Mouse (Mus musculus): ENCODE measurements around the gene Mylk3.
A peak's percentile ranks its signal among the peaks of the same experiment; 100 is the strongest.

Gene Mylk3

DNA sequence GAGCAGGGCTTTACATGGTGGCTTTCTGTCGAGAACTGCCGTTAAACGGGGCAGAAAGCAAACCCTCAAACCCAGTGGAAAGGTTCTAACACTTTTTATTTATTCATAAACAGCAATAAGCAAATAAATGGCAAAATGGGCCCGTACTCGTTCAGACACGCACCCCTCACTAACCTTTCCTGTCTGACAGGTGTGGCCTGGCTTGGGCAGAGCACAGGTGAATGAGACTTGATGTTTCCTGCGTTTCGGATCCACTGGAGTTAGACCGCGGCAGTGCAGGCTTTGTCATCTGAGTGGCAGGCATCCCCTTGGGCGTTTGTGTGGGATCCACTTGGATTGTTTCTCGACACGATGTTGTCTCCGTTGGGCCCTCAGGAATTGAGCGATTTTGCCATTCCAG is 64.2 kb downstream of the Mylk3 start:
- DNase-seq (ENCODE audit: low spot score): no peak

DNA sequence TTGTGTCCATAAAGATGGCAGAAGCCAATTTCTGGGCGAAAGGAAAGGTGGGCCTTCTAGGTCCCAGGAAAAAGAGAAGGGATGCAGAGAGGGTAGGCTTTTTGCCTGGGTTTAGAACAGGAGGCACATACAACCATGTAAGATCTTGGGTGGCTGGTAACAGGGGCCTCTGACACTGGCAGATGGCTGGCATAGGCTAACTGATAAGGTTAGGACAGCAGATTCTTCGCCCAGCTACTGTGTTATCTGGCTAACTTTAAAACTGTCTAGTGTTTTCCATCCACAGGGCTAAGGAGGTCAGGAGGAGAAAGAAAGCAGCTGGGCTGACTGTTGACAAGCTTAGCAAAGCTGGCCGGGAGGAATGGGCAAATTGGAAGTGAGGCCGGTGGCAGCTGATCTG is 67.6 kb downstream of the Mylk3 start:
- DNase-seq (ENCODE audit: low spot score): no peak

DNA sequence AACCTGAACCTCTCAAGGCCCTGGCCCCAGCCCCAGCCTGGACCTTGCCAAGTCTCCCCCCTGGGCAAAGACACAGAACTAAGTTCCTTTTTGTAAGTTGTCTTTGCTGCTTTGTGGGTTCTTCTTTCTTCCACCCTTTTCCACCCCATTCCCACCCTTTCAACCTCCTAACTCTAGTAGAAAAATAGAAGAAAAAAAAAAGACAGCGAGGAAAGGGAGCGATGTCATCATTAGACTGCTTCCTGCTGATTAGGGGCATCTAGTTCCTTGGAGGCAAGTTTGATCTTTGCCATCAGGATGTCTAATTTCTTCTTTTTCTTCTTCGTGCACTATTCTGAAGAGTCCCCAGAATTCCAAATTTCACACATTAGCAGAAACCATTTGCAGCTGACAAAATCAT is 73.1 kb downstream of the Mylk3 start:
- no peak for DNase-seq (ENCODE audit: low spot score)

DNA sequence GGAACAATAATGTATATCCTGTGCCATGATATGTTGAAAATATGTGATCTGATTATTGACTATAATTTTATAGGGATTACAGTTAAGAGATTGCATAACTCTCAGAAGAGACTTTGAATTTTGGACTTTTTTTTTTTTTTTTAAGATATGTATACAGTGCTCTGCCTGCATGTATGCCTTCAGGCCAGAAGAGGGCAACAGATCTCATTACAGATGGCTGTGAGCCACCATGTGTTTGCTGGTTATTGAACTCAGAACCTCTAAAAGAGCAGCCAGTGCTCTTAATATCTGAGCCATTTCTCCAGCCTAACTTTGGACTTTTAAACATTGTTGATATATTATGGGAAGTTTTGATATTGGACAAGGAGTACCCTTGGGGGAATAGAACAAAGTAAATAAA is 74.4 kb downstream of the Mylk3 start:
- peak; percentile 35 for DNase-seq (ENCODE audit: low spot score)

DNA sequence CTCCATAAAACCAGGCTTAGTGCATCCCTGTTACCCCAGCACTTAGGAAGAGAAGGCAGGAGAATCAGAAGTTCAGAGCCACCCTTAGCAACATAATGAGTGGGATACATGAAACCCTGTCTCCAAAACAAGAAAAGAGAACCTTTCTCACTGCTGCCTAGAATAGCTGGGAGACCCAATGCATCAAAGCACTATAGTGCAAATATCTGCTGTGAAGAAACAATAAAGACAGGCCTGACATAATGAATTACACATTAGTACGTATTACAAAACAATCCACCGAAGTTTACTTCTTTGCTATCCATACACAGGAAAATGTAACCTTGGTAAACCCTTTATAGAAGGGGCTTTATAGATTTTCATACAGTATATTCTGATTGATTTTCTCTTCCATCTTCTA is 77.6 kb downstream of the Mylk3 start:
- no peak for DNase-seq (ENCODE audit: low spot score)

DNA sequence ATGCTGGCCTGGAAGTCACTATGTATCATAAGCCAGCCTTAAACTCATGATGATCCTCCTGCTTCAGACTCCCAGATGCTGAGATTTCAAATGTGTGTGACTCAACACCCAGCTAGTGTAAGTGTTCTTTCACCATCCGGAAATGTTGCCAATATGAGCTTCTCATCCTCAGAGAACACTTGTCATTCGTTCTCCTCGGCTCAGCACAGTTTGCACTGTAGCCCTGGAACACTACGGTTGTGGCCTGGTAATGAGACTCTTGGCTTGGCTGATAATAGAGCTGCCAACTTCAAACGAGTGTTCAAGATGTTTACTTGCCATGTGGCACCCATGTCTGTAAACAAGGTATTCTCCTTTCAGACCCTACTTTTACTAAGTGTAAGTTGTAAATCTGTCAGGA is 82.6 kb downstream of the Mylk3 start:
- no peak for DNase-seq (ENCODE audit: low spot score)

DNA sequence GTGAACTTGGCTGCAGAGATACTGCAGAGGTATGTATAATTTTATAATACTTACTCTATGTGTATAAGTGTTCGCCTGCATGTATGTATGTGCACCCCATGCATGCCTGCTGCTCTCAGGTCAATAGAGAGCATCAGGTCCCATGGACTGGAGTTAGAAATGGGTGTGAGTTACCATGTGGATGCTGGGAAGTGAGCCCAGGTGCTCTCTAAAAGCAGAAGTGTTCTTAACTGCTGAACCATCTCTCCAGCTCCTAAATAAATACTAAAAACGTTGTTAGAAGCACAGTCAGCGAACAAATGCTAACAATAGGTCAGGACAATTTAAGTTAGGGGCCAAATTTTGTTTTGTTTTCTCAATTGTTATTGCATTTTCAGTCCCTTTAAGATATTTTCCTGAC is 83.2 kb downstream of the Mylk3 start:
- DNase-seq (ENCODE audit: low spot score): no peak

DNA sequence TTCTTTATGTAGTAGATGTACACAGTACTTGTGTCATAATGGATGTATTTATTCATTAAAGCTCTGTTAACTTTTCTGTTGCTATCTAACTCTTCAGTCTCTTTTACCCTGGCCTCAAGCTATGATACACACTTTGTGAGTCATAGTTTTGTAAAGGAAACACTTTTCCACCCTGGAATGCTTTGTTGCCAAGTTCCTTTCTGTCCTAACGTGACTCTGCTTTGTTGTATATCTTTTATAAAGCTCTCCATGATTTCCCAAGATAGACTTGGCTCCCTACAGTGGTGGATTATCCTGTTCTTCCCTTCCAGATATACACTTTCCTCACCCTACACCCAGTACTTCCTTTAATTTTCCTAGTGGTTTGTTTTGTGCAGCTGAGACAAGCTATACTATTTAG is 84.2 kb downstream of the Mylk3 start:
- DNase-seq (ENCODE audit: low spot score): no peak

DNA sequence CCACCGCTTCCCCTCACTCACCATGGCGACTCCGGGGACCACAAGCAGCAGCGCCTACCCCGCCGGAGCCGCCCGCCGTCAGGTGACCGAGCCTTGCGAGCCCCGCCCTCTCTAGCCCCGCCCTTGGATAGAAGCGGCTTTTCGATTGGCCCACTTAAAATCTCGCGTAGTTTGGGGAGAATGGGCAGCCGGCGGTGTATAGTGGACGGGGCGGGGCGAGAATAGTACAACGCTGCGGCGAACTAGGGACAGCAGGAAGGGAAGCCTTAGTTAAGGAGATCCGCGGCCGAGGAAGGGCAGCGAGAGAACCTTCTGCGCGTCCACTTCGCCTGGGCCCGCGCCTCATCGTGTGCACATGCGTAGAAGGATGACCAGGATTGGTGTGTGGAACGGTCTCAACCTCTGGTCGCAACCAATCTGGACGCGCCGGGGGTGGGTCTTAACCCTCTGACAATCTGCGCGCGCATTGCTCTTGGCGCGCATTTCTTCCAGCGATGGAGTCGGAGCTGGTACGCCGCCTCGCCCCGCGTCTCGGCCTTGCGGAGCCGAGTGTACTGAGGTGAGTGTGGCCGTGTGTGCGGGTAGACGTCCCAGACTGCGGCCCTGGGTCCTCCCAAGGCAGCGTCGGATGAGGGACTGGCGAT is 86.6 kb downstream of the Mylk3 start, which contains the start of the genes Orc6 and Vps35:
TSS of gene Orc6 (plus strand) at position 199 of the 644 bp plus-strand sequence.
TSS of gene Vps35 (minus strand) at position 369 of the 644 bp plus-strand sequence.
- peak; percentile 99 for DNase-seq (ENCODE audit: low spot score)

DNA sequence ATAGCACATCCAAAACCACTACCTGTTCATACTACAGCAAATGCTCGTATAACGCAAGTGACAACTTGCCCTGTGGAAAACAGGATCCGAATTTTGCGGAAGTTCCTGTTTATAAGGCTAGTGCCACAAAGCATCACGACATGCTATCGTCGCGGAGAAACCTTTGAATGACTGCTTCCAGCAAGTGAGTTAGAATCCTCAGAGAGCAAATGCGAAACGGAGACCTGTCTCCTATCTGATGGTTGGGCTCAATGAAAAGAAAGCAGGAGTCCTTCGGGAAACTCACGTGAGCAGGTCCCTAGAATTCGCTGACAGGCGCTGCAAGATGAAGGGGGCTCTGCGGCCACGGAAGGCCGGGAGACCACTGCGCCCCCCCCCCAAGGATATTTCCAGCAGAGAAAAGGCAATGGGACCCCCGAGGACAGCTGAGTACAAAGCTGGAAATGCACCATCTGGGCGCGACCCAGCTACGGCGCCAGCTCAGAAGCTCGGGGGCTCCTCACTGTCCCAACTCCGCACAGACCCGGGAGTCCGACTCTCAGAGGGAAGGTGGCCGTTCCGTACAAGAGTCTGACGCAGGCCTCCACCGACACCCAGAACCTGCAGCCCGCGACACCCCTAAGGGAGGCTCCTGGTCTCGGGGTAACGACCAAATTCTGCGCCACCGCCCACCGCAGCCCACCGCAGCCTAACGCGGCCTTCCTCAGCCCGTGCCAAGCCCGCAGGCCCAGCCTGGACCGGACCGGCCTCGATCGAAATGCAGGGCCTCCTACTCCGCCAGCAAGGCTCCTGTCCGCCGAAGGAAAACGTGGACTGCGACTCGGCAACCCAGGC is 87.3 kb downstream of the Mylk3 start:
- DNase-seq (ENCODE audit: low spot score): no peak

DNA sequence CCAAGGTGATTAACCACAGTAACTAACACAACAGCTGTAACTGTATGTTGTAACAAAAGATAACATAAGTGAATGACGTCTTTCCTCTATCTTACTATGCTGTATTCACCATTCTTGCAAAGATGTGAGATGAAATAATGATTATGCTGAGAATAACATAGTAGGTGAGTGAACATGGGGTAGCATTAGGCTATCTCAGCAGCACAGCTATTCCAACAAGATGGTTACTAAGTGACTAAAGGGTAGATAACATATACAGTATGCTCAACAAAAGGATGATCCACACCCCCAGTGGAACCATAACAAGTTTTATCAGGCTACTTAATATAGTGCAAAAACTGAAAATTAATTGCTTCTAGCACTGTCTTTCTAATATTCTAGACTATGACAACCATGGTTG is 99.3 kb downstream of the Mylk3 start:
- DNase-seq (ENCODE audit: low spot score): no peak

Data from retina, embryonic 14.5 days (tissue).